Mouse (Mus musculus): ENCODE data around the gene Cyfip1. TPM values are rescaled to one million over a fixed set of nuclear protein-coding genes. Genes with fewer than 3 reads are reported as not detected.

Cyfip1 gene
- 19.0 and 20.2 TPM in 2 replicates for polyA plus RNA-seq (2015; fragmentation: Nextera tagmentation; extraction: Ambion mirVana)

DNA sequence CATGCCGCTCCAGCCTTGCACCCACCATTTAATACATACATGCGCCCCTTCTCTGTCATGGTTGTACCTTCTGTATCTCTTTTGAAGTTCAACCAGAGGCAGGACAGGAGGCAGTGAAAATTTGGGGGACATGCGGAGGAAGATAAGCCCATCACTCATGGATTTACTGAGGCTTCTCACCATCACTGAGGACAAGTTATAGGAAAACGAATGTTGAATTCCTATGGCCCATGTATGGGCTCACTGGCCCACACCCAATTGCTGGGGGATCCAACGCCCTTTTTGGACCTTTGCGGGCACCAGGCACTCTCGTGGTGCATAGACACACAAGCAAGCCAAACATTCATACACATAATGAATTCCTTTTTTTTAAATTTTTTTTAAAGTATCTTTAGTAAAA lies at the start of gene Cyfip1:
Cyfip1 (plus strand) TSS at position 301 of the 400 bp plus-strand sequence.
- no peak for DNase-seq (ENCODE audit: low spot score)

DNA sequence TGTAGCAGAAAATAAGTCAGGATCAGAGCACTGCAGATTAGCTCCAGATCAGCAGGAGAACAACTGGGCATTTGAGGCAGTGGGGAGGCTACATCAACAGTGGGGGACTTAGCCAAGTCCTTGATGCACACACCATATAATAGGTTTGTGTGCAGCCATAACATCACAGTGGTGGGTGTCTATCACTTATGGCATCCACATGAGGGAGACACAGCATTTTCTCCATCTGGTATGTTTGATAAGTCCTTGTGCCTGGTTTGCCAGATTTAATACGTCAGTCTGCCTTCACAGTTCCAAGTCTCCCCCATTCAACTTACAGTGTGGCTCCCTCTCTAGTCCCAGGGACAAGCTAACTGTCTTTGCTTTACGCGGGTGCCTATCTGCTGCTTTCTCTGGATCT lies 49.3 kb upstream of the Cyfip1 start:
- DNase-seq (ENCODE audit: low spot score), result no peak

DNA sequence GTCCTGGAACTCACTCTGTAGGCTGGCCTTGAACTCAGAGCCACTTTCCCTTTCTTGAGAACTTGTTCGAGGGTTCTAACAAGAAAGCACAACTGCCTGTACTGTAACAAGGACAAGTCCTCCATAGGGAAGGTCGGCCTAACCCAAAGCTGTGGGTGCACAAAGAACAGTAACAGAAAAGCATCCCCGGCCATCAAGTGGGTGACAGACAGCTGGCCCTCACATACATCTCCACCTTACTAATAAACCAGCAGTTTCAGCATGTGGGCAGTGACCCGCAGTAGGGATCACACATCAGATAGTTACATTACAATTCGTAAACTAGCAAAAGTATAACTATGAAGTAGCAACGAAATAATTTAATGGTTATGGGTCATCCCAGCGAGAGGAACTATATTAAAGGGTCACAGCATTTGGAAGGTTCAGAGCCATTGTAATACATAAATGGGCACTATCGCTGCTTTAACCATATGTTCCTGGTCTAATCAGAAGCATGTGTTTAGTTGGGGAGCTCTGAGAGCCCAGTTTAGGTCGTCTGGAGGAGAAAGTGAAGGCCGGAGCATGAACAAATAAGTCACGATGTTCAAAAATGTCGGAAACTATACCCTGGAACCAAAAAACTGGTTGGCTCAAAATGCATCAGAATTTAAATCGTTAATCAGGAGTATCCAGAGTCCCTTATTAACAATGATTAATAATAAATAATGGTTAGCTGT lies 48.2 kb upstream of the Cyfip1 start:
- no peak for DNase-seq (ENCODE audit: low spot score)

DNA sequence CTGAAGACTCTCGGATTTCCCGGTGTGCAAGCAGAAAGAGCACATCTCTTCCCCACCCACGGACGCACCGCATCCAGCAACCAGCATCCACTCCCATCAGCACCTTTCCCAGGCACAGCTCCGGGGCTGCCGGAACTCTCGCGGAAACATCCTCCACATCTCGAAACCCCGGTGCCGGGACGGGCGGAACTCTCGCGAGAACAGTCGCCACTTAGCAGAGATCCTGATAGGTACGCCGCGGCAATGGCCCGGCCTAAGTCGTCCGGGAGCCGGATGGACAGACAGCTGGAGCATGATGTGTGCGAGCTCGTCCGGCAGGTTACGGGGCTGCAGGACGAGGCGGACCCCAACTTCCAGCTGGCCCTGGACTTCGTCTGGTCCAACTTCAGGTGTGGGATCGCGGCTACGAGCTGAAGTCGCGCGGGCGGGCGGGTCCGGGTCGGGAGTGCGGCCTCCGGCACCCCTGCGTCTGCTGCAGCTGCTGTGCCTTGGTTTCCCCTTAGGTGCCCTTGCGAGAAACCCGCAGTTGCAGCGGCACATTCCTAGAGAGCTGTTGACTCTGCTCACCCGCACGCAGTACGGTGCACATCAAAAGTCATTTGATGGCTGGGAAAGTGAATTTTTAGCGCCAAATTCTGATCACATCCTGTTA lies 47.5 kb upstream of the Cyfip1 start, which contains the start of gene Tubgcp5:
Tubgcp5 (plus strand) TSS at position 203 of the 652 bp plus-strand sequence.
- peak; percentile 95 for DNase-seq (ENCODE audit: low spot score)

DNA sequence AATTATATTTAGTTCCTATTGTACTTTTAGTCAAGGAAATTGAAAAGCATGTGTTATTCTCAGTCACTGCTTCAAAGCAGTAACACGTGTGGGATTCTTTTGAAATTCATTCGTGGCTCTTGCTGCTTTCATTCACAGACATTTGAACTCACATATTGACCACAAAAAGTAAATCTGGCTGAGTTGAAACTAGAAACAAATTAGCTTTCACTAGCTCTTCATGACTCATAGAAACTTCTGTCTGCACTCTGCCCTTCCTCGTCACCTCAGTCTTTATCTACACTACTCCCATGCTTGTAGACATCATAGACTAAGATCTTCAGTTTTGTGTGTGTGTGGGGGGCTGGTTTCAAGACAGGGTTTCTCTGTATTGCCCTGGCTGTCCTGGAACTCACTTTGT lies 41.6 kb upstream of the Cyfip1 start:
- DNase-seq (ENCODE audit: low spot score), result no peak

DNA sequence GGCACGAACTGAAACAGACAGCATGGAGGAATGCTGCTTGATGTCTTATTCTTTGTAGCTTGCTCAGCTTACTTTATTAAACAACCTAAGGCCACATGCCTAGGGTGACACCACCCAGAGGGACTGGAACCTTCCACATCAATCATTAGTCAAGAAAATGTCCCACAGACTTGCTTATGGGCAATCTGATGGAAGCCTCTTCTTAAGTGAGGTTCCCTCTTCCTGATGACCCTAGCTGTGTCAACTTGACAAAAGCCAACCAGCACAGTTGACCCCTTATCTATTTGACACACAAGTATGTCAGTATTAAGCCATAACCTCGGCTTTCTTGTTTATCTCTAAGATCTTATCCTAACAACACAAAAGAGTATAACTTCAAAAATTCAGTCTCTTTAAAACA lies 31.6 kb upstream of the Cyfip1 start:
- DNase-seq (ENCODE audit: low spot score), result no peak

DNA sequence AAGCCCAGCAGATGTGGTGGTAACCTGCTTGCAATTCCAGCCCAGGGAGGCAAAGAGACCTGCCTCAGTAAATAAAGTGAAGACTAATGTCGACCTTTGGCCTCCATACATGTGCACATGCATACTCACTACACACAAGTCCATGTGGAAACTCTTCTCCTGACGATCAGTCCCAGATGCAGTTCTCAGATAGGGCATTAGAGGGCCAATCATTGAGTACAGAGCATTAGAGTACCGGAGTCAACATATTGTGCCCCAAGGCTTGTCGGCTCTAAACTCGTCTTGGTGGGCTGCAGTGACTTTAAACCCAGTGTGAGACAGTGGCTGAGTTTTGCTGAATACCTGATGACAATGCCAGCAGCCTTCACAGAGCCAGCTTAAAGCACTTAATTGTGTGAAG lies 17.1 kb upstream of the Cyfip1 start:
- DNase-seq (ENCODE audit: low spot score), result no peak

DNA sequence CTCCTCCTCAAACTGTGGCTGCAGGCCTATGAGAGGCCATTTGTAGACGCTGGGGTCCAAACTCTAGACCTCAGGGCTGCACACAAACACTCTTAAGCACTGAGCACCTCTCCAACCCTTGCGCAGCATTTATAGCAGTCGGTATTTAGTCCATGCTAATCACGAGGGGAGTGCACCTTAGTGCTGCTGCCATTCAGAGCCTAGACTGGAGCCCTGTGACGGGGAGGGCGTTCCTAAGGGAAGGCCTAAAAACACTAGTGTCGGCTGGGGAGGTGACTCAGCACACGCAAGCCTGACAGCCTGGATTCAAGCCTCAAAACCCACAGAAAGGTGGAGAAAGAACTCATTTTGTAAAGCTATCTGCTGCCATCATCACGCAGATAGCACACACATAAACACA lies 14.0 kb upstream of the Cyfip1 start:
- no peak for DNase-seq (ENCODE audit: low spot score)

DNA sequence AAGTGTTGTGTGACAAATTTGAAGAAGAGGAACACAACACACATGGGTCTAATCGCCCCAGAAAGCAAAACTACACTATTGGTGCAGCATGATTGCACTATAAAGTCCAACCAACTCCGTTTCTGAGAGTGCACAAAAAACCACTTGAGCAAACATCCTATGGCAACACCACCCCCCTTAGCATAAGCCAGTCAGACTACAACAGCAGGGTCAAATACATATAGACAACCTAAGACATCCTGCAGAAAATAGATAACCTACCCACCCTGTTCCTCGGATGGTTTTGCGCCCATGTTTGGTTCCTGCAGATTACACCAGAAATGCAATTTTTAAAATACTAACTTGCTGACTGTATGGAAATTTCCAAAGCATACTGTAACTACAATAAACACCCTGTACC lies 4.7 kb upstream of the Cyfip1 start:
- no peak for DNase-seq (ENCODE audit: low spot score)

DNA sequence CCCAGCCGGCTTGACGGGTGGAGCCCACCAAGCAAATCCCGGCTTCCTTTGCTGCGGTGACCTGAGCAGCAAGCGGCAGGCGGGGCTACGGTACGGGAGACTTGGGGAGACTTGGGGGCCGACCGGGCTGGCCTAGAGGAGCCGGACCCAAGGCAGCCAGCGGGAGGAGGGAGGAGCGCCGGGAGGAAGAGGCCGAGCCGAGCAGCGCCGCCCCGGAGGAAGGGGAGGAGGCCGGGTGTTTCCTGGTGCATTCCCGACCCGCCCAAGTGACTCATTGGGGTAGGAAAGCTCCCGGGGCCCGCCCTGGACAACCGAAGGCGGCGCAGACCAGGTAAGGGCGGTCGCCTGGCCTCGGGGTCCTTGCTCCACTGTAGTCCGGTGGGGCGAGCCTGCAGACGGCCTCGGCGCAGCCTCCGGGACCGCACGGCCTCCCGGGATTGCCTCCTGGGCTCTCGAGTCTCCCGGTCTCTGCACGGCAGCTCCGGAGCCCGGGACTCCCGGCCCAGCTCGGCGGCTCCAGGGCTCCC lies 495 bp downstream of the Cyfip1 start:
- DNase-seq (ENCODE audit: low spot score), result peak; percentile 4

DNA sequence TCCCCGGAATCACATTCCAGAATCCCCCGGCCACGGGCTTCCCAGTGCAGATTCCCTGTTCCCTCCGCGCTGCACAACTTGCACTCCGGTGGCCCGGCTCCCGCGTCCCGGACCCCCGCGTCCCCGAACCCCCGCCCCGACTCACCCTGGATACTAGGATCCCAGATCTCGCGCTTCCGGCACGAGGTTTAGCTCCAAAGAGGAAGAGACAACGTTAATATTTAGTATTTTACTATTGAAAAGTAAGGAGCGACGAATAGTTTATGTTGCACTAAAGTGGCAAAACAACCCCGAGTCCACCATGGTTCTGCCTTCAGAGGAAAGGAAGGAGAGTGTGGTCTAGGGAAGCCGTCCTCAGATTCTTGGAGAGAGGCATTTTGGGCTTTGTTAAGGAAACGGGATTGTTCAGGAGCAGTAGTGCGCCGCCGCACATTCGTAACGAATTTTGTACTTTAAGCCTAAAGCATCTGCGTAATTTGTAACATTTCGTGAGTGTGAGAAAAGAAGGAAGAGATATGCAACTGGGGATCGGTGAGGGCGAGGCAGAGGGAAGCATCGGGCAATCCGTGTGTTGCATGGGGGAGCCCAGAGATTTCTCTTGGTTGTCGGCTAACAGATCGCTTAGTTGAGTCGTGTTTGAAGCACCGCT lies 1.1 kb downstream of the Cyfip1 start:
- no peak for DNase-seq (ENCODE audit: low spot score)

DNA sequence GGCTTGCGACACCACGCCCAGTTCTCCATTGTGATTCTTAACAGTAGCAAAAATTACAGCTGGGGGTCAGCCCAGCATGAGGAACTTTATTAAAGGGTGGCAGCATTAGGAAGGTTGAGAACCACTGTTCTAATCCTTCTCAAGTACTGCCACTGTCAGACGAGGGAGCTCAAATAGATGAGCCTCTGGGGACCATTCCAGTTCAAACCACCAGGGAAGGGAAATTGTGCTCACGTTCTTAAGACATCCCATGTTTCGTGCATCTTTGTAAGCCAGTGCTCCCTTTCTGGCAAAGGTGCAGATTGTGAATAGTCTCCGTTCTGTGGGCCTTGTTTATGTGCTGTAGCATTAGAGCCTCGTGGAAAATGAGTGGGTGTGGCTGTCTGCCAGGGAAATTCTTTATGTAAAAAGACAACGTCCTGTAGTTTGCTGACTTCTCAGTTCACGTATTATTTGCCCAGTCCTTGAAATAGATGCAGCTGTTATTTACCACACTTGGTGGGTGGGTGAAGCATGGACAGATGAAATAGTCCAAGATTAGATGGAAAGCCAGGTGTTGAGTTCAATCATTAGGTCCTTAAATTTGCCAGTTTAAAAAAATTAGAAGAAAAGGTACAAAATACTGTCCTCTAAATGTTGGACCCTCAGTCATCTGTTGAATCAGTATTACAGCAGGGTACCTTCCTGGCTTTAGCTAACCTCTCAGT lies 5.2 kb downstream of the Cyfip1 start:
- no peak for DNase-seq (ENCODE audit: low spot score)

DNA sequence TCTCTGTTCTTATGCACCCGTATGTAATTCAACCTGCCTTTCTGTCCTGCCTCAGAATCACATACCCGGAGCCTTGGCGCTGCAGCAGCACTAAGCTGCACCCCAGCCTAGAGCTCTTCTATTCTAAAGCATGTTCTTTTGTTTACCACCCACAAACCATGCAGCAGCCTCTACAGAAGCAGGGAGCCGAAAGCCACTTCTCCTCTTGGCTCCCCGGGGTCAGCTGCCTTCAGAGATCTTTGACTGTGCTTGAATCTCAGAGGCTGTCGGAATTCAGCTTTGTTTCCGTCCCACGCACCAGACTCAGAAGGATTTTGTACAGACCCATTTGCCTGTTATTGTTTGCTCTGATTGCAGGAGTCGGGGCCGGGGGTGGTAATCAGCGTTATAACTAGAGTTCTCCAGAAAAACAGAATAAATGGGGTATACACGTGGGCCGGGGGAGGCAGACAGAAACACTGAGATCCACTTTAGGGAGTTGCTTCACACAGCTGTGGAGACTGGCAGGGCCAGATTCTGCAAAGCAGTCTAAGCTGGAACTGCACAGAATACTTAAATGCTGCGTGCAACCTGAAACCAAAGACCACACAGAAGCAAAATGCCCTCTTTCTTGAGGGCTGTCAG lies 8.5 kb downstream of the Cyfip1 start:
- no peak for DNase-seq (ENCODE audit: low spot score)

DNA sequence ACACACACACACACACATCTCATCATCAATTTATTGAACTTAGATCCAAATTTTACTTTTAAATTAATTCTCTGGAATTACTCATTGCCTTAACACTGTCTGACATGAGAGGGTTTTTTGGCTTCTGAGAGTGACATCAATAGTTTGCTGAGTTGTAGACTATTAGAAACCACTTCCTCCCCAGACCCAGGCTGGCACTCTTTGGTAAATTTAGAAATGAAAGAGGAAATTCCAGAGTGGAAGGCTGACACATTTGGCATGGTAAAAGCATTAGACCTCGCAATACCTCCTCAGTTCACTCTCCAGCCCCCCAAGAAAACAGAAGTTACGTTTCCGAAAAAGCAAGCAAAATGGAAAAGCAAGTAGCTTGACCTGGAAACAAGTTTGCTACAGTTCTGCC lies 11.2 kb downstream of the Cyfip1 start:
- no peak for DNase-seq (ENCODE audit: low spot score)

DNA sequence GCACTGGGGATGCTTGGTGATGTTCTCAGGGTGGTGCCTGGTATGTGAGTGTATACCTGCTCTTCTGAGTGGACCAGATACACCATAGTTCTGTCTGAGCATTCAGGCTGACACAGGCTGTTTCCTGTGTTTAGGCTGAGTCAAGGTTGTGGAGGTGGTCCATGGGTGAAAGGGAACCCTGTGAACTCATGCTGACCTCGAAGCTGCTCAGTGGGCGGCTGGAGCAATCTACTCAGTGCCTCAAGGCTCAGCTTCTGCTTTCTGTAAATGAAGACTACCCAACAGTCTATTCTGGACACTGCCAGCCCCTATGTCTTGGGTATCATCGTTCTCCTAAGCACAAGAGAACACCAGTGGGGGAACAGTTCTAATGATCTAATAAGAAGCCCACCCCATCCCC lies 14.1 kb downstream of the Cyfip1 start:
- no peak for DNase-seq (ENCODE audit: low spot score)

DNA sequence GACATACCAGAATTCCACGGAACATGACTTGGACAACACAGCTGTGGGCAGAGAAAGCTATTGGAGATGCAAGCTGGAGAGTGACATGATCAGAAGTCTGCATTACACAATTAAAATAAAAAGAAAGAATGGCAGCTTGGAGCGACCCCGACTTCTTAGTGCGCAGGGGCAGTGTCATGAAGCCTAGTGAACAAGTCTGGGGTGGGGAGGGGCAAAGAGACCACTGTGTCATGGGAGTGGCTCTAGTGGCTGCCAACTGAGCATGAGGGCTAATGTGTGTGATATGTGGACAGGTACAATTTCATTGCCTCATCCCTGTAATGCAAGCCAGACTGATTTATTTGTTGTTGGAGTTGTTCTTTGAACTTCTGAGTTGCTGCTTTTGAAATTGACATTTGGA lies 15.2 kb downstream of the Cyfip1 start:
- DNase-seq (ENCODE audit: low spot score), result no peak

DNA sequence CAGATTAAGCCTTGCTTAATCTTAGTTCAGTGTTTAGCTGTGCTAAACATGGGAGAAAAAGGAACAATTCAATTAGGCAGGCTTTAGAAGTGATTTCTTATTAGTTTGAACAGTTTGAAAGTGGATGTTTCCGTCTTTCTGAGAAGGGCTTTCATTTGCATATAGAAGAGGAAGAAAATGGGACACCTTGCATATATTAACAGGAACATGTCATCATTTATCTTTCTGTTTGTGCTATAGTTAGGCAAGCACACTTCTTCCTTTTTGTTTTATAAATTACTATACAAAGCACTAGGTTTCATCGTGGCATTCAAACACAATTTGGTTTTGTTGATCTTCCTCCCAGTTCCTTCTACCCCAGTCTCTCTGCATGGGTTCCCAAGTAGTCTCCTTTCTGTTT lies 16.2 kb downstream of the Cyfip1 start:
- no peak for DNase-seq (ENCODE audit: low spot score)

DNA sequence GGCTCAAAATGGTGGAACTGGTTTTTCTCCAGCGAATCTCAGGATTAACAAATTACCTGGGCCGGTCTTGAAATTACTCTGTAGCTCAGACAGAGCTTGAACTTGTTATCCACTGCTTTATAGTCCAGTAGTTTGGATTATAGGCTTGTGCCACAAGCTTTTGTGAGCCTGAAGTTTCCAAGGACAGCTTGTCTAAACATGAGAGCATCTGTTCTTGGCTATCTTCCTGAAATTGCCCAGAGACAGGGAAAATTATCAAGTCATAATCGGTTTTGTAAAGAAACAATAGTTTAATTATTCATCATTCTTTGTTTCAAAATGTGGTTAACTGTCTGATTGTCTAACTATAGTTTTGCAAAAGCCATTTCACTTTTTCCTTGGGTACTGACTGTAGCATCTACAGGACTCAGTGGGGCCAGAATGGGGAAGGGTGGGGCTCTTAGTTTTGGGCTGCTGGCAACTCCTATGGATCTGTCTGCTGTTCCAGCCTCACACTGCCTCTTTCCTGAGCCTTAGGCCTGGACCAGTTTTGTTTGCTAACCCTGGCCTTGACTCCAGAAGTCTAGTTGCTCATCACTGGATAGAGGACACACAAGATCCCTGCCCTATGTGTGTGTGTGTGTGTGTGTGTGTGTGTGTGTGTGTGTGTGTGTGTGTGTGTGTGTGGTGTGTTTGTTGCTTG lies 17.4 kb downstream of the Cyfip1 start:
- no peak for DNase-seq (ENCODE audit: low spot score)

DNA sequence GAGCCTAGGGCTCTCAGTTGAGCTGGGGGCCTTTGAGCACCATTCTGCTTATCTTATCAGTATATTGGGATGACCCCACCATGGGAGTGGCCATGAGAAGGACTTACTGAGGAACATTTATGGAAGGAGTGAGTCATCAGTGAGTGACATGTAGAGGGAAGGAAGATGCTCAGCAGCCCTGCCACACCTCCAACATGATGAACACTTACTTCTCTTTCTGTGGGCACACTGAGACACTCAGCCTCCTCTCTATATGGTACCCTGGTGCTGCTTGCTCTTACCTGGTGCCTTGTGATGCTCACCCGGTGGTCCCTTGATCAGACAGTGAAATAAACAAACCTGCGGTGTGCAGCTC lies 17.9 kb downstream of the Cyfip1 start:
- no peak for DNase-seq (ENCODE audit: low spot score)

DNA sequence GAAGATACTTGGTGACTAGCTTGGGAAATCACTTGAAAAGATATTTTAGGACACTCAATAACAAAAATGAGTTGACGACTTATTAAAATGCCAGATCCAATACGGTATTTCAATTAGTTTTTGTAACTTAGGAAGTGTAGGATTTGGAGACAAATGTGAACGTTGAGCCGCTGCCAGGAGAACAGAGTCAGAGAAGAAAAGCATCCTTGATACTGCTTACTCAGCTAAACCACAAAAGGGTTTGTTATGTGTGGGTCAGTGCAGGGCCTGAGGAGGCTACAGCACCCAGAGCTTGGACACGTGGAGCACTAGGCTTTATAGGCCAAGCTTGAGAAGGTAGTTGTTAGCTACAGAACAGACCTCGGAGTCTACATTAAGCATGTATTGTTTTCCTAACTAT lies 18.4 kb downstream of the Cyfip1 start:
- DNase-seq (ENCODE audit: low spot score), result no peak

DNA sequence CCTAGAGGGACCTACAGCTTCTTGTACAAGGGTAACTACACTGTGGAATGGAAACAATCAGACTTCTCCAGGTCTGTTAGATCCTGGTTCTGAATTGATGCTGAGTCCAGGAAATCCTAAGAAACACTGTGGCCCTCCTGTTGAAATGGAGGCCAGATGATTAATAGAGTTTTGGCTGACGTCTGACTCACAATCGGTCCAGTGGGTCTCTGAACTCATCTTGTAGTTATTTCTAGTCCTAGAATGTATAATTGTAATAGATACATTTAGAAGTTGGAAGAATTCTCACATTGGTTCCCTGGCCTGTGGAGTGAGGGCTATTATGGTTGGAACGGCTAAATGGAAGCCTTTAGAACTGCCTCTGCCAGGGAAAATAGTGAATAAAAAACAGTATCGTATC lies 19.6 kb downstream of the Cyfip1 start:
- DNase-seq (ENCODE audit: low spot score), result no peak
